Mouse (Mus musculus): ENCODE data around the gene Plk1. TPM values are rescaled to one million over a fixed set of nuclear protein-coding genes. Genes with fewer than 3 reads are reported as not detected.

The Plk1 gene
- 125 and 127 TPM in 2 replicates for polyA plus RNA-seq (2014; fragmentation: Nextera tagmentation; extraction: Ambion mirVana)

DNA sequence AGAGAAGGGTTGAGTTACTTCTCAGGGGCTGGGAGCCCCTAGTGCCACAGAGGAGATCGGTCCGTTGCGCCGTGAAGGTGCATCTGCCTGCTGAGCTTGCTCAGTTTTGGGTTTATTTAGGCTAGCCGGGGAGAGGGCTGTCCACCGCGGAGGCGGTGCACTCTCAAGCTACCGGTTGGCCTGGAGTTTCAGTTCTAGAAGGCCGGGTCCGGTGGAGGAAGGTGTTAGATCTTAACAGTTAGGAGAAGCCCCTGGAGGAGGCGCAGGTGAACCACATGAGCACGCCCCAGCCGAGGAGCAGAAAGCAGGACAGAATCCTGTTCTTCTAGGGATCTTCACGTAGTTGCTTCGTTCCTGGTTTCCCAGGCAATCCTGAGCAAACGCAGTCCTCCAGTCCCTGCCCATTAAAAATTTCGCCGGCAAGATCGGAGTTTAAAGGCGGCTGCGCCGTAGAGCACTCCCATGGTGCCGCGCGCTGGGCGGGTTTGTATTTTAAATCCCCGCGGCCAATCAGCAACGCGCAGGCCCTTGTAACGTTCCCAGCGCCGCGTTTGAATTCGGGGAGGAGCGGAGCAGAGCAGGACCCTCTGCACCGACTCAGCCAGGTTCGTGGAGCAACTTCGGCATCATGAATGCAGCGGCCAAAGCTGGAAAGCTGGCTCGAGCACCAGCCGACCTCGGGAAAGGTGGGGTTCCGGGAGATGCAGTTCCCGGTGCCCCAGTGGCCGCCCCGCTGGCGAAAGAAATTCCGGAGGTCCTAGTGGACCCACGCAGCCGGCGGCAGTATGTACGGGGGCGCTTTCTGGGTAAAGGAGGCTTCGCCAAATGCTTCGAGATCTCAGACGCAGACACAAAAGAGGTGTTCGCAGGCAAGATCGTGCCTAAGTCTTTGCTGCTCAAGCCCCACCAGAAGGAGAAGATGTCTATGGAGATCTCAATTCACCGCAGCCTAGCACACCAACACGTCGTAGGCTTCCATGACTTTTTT, at the start of gene Plk1:
Plk1 (plus strand) TSS at position 525 of the 988 bp plus-strand sequence.
- DNase-seq (ENCODE audit: low spot score) (peak; percentile 92), ATAC-seq (ENCODE audit: insufficient read depth, low FRiP score, low TSS enrichment) (peak; percentile 94)
- Histone ChIP-seq H3K4me1 (ENCODE audit: control insufficient read depth, insufficient read depth, low read length) (peaks cover 23% of the 10 kb centered on the region), H3K27me3 (ENCODE audit: control insufficient read depth, insufficient read depth, low read length) (no peaks in the 10 kb centered on the region), H3K4me3 (ENCODE audit: low read depth, low read length) (peak within 1 kb of the TSS; percentile 76), H3K27ac (ENCODE audit: low read depth, low read length) (peak within 1 kb of the TSS; percentile 60; the same call in 1 of the 2 replicates), H3K9me3 (ENCODE audit: control insufficient read depth, low read length) (no peaks in the 10 kb centered on the region), H3K4me2 (ENCODE audit: low read depth) (peak within 1 kb of the TSS; percentile 79), H3K36me3 (ENCODE audit: control insufficient read depth, insufficient read depth, low read length) (peaks cover 12% of the 10 kb centered on the region; the same call in 1 of the 2 replicates), H3K9ac (ENCODE audit: low read length) (peak within 1 kb of the TSS; percentile 75)
- WGBS: under 1% methylated on average over 63 of the region's 63 CpGs

- no peak for ATAC-seq (ENCODE audit: insufficient read depth, low FRiP score, low TSS enrichment)
- Histone ChIP-seq H3K27ac (ENCODE audit: low read depth, low read length) (no peak overlapping the region), H3K4me2 (ENCODE audit: low read depth) (no peak overlapping the region), H3K27me3 (ENCODE audit: control insufficient read depth, insufficient read depth, low read length) (no peaks in the 10 kb centered on the region), H3K9ac (ENCODE audit: low read length) (no peak overlapping the region), H3K36me3 (ENCODE audit: control insufficient read depth, insufficient read depth, low read length) (peaks cover 9% of the 10 kb centered on the region; the same call in 1 of the 2 replicates), H3K4me1 (ENCODE audit: control insufficient read depth, insufficient read depth, low read length) (no peaks in the 10 kb centered on the region), H3K4me3 (ENCODE audit: low read depth, low read length) (no peak overlapping the region), H3K9me3 (ENCODE audit: control insufficient read depth, low read length) (no peaks in the 10 kb centered on the region)
- DNase-seq (ENCODE audit: low spot score): no peak
- 91% methylated on average over 4 of the region's 4 CpGs for WGBS
Observed at GRCm38 (mm10) chr7:122123518-122123917, 35.7 kb upstream of the Plk1 start.

- H3K27ac ChIP-seq (ENCODE audit: low read depth, low read length): no peak overlapping the region
- WGBS: 77% methylated on average over 8 of the region's 8 CpGs
- H3K27me3 ChIP-seq (ENCODE audit: control insufficient read depth, insufficient read depth, low read length): no peaks in the 10 kb centered on the region
- H3K4me2 ChIP-seq (ENCODE audit: low read depth): no peak overlapping the region
- H3K9ac ChIP-seq (ENCODE audit: low read length): no peak overlapping the region
- H3K4me3 ChIP-seq (ENCODE audit: low read depth, low read length): no peak overlapping the region
- H3K9me3 ChIP-seq (ENCODE audit: control insufficient read depth, low read length): no peaks in the 10 kb centered on the region
- ATAC-seq (ENCODE audit: insufficient read depth, low FRiP score, low TSS enrichment): no peak
- DNase-seq (ENCODE audit: low spot score): no peak
- H3K36me3 ChIP-seq (ENCODE audit: control insufficient read depth, insufficient read depth, low read length): peaks cover 9% of the 10 kb centered on the region; the same call in 1 of the 2 replicates
- no peaks in the 10 kb centered on the region for H3K4me1 ChIP-seq (ENCODE audit: control insufficient read depth, insufficient read depth, low read length)
Observed at GRCm38 (mm10) chr7:122125636-122126035, 33.6 kb upstream of the Plk1 start.

GRCm38 (mm10) chr7:122126946-122127345, 32.3 kb upstream of the Plk1 start:
- peaks cover 9% of the 10 kb centered on the region; the same call in 1 of the 2 replicates for H3K36me3 ChIP-seq (ENCODE audit: control insufficient read depth, insufficient read depth, low read length)
- H3K9me3 ChIP-seq (ENCODE audit: control insufficient read depth, low read length): no peaks in the 10 kb centered on the region
- H3K4me2 ChIP-seq (ENCODE audit: low read depth): no peak overlapping the region
- H3K9ac ChIP-seq (ENCODE audit: low read length): no peak overlapping the region
- H3K27ac ChIP-seq (ENCODE audit: low read depth, low read length): no peak overlapping the region
- WGBS: 95% methylated on average over 11 of the region's 11 CpGs
- ATAC-seq (ENCODE audit: insufficient read depth, low FRiP score, low TSS enrichment) (no peak), DNase-seq (ENCODE audit: low spot score) (no peak)
- H3K4me3 ChIP-seq (ENCODE audit: low read depth, low read length): no peak overlapping the region
- H3K4me1 ChIP-seq (ENCODE audit: control insufficient read depth, insufficient read depth, low read length): peaks cover 2% of the 10 kb centered on the region; the same call in 1 of the 2 replicates
- no peaks in the 10 kb centered on the region for H3K27me3 ChIP-seq (ENCODE audit: control insufficient read depth, insufficient read depth, low read length)

DNA sequence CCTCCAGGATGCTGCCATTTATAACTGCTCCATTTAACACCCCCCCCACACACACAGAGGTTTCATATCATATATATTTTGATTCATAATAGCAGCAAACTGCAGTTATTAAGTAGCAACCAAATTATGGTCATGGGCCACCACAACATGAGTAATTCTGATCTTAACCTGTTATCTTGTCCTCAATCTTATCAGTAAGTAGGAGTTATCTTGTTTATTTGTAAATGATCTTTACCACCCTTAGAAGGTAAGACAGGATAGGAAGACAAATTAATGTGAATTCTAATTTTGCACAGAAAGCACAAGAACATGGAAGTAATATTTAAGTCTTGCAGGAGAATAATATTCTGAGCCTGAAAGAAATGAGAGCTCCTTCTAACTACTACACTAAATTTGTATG, 27.4 kb upstream of the Plk1 start:
- H3K9ac ChIP-seq (ENCODE audit: low read length): no peak overlapping the region
- peak overlapping the region; percentile 72 for H3K4me2 ChIP-seq (ENCODE audit: low read depth)
- H3K36me3 ChIP-seq (ENCODE audit: control insufficient read depth, insufficient read depth, low read length): 0 out of 2 replicates have a peak, but pooled peaks cover 2% of the 10 kb centered on the region
- H3K4me1 ChIP-seq (ENCODE audit: control insufficient read depth, insufficient read depth, low read length): peaks cover 4% of the 10 kb centered on the region; the same call in 1 of the 2 replicates
- no peaks in the 10 kb centered on the region for H3K9me3 ChIP-seq (ENCODE audit: control insufficient read depth, low read length)
- no peaks in the 10 kb centered on the region for H3K27me3 ChIP-seq (ENCODE audit: control insufficient read depth, insufficient read depth, low read length)
- DNase-seq (ENCODE audit: low spot score) (no peak), ATAC-seq (ENCODE audit: insufficient read depth, low FRiP score, low TSS enrichment) (no peak)
- H3K4me3 ChIP-seq (ENCODE audit: low read depth, low read length): peak overlapping the region; percentile 91
- H3K27ac ChIP-seq (ENCODE audit: low read depth, low read length): no peak overlapping the region

DNA sequence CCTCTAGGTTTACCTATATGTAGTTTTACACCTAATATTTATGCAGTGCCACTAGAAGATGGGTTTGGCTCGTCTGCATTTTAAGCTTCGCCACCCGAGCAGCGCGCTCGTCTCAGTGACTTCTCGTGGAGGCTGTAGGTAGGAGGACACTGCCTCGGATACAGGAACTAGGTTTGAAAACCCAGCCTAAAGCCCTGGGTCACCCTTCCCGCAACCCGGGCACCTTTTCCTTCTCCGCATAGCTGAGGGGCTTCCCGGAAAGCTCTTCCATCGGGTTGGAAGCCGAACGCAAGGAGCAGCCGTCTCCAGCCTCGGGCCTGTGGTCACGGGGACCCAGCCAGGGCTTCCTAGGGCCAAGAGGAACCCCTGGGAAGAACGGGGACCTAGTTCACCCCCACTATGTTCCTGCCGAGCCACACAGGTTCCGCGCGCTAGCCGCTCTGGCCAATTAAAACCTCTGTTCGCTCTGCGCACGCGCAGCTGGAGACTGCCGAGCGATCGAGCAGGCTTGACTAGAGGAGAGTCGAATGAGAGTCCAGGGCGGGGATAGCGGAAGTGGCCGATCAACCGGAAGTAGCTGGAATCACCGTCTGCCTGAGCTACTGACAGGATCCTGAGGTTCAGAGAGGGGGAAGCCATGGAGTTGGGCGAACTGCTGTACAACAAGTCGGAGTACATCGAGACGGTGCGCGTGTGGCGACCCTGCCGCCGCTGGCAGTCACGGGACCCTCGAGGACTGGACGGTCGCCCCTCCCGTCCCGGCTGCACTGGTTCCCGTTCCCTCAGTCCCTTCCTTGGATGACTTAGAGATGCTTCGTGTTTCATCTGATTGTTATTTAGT, 26.5 kb upstream of the Plk1 start, which contains the start of the genes Palb2 and Dctn5:
Palb2 (minus strand) TSS at position 489 of the 841 bp plus-strand sequence.
Dctn5 (plus strand) TSS at position 545 of the 841 bp plus-strand sequence.
- WGBS: under 1% methylated on average over 54 of the region's 54 CpGs
- Histone ChIP-seq H3K27me3 (ENCODE audit: control insufficient read depth, insufficient read depth, low read length) (no peaks in the 10 kb centered on the region), H3K36me3 (ENCODE audit: control insufficient read depth, insufficient read depth, low read length) (0 out of 2 replicates have a peak, but pooled peaks cover 2% of the 10 kb centered on the region), H3K9me3 (ENCODE audit: control insufficient read depth, low read length) (no peaks in the 10 kb centered on the region), H3K4me3 (ENCODE audit: low read depth, low read length) (peak within 1 kb of the TSS; percentile 91), H3K9ac (ENCODE audit: low read length) (peak within 1 kb of the TSS; percentile 89), H3K27ac (ENCODE audit: low read depth, low read length) (0 out of 2 replicates have a peak within 1 kb of the TSS, but pooled peaks have one; percentile 29), H3K4me1 (ENCODE audit: control insufficient read depth, insufficient read depth, low read length) (peaks cover 4% of the 10 kb centered on the region; the same call in 1 of the 2 replicates), H3K4me2 (ENCODE audit: low read depth) (peak within 1 kb of the TSS; percentile 72)
- ATAC-seq (ENCODE audit: insufficient read depth, low FRiP score, low TSS enrichment) (peak; percentile 97), DNase-seq (ENCODE audit: low spot score) (peak; percentile 99)

DNA sequence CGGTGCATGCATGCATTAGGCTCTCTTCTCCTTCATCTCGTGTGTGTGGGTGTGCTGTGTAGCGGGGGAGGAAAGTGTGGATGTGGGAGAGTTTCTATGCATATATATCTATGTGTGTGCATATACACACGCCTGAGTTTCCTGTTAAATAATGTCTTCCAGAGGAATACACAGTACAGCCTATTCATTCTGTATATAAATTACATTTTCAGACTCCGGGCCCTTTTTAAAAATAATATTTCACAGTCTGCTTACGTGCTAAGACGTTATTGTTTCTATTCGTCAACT, 26.0 kb upstream of the Plk1 start:
- peaks cover 4% of the 10 kb centered on the region; the same call in 1 of the 2 replicates for H3K4me1 ChIP-seq (ENCODE audit: control insufficient read depth, insufficient read depth, low read length)
- H3K9me3 ChIP-seq (ENCODE audit: control insufficient read depth, low read length): no peaks in the 10 kb centered on the region
- H3K36me3 ChIP-seq (ENCODE audit: control insufficient read depth, insufficient read depth, low read length): peaks cover 2% of the 10 kb centered on the region
- H3K9ac ChIP-seq (ENCODE audit: low read length): peak overlapping the region; percentile 89
- H3K27me3 ChIP-seq (ENCODE audit: control insufficient read depth, insufficient read depth, low read length): no peaks in the 10 kb centered on the region
- H3K27ac ChIP-seq (ENCODE audit: low read depth, low read length): no peak overlapping the region
- ATAC-seq (ENCODE audit: insufficient read depth, low FRiP score, low TSS enrichment): no peak
- no peak for DNase-seq (ENCODE audit: low spot score)
- peak overlapping the region; percentile 72 for H3K4me2 ChIP-seq (ENCODE audit: low read depth)
- 17% methylated on average over 8 of the region's 8 CpGs for WGBS
- H3K4me3 ChIP-seq (ENCODE audit: low read depth, low read length): peak overlapping the region; percentile 91

- Histone ChIP-seq H3K36me3 (ENCODE audit: control insufficient read depth, insufficient read depth, low read length) (peaks cover 5% of the 10 kb centered on the region), H3K27ac (ENCODE audit: low read depth, low read length) (no peak overlapping the region), H3K9me3 (ENCODE audit: control insufficient read depth, low read length) (no peaks in the 10 kb centered on the region), H3K9ac (ENCODE audit: low read length) (no peak overlapping the region), H3K4me1 (ENCODE audit: control insufficient read depth, insufficient read depth, low read length) (peaks cover 4% of the 10 kb centered on the region; the same call in 1 of the 2 replicates), H3K4me2 (ENCODE audit: low read depth) (no peak overlapping the region), H3K27me3 (ENCODE audit: control insufficient read depth, insufficient read depth, low read length) (no peaks in the 10 kb centered on the region), H3K4me3 (ENCODE audit: low read depth, low read length) (no peak overlapping the region)
- ATAC-seq (ENCODE audit: insufficient read depth, low FRiP score, low TSS enrichment): no peak
- WGBS: 72% methylated on average over 10 of the region's 10 CpGs
- no peak for DNase-seq (ENCODE audit: low spot score)
Observed at GRCm38 (mm10) chr7:122135070-122135469, 24.2 kb upstream of the Plk1 start.

Measured in neural tube, embryonic 11.5 days (tissue).